Mouse (Mus musculus) neural tube, embryonic 10.5 days (tissue): ENCODE data around the gene 2010300C02Rik.
"Not testable (repeated sequence)": the region's sequence is repeated elsewhere in the genome, so short reads cannot be mapped to it uniquely, and the experiment has no call there.

Source experiments
- DNase-seq: peaks from one replicate; pipeline ENCODE4 v3.0.0-alpha.2; 2017; ENCODE audit warnings: low spot score; ENCODE audit errors: extremely low spot score

The 2010300C02Rik gene

GRCm38 (mm10) chr1:37629876-37630275 lies 90.0 kb downstream of the 2010300C02Rik start:
- DNase-seq = no peak

GRCm38 (mm10) chr1:37628749-37629148 lies 91.1 kb downstream of the 2010300C02Rik start:
- no peak for DNase-seq

GRCm38 (mm10) chr1:37624185-37624584 lies 95.7 kb downstream of the 2010300C02Rik start:
- no peak for DNase-seq

GRCm38 (mm10) chr1:37622049-37622448 lies 97.8 kb downstream of the 2010300C02Rik start:
- no peak for DNase-seq

- no peak for DNase-seq
Measured at GRCm38 (mm10) chr1:37619542-37619941, 100.3 kb downstream of the 2010300C02Rik start.

GRCm38 (mm10) chr1:37617047-37617446 lies 102.8 kb downstream of the 2010300C02Rik start:
- DNase-seq = no peak

GRCm38 (mm10) chr1:37616569-37616968 lies 103.3 kb downstream of the 2010300C02Rik start:
- DNase-seq = no peak

- DNase-seq = no peak
Measured at GRCm38 (mm10) chr1:37615290-37616040, 104.4 kb downstream of the 2010300C02Rik start.

- DNase-seq = no peak
Measured at GRCm38 (mm10) chr1:37614836-37615235, 105.0 kb downstream of the 2010300C02Rik start.

GRCm38 (mm10) chr1:37614130-37614529 lies 105.8 kb downstream of the 2010300C02Rik start:
- no peak for DNase-seq

- DNase-seq = no peak
Measured at GRCm38 (mm10) chr1:37611032-37611431, 108.9 kb downstream of the 2010300C02Rik start.

GRCm38 (mm10) chr1:37610242-37610641 lies 109.6 kb downstream of the 2010300C02Rik start:
- DNase-seq = no peak

GRCm38 (mm10) chr1:37605694-37606093 lies 114.2 kb downstream of the 2010300C02Rik start:
- not testable (repeated sequence) for DNase-seq

- DNase-seq = no peak
Measured at GRCm38 (mm10) chr1:37603206-37603605, 116.7 kb downstream of the 2010300C02Rik start.

- DNase-seq = no peak
Measured at GRCm38 (mm10) chr1:37602268-37602667, 117.6 kb downstream of the 2010300C02Rik start.

- DNase-seq = no peak
Measured at GRCm38 (mm10) chr1:37601461-37601860, 118.4 kb downstream of the 2010300C02Rik start.

- DNase-seq = no peak
Measured at GRCm38 (mm10) chr1:37600640-37601175, 119.2 kb downstream of the 2010300C02Rik start.

- no peak for DNase-seq
Measured at GRCm38 (mm10) chr1:37598986-37599385, 120.9 kb downstream of the 2010300C02Rik start.

GRCm38 (mm10) chr1:37594812-37595211 lies 125.1 kb downstream of the 2010300C02Rik start:
- DNase-seq = not testable (repeated sequence)

GRCm38 (mm10) chr1:37585809-37586480 lies 133.9 kb downstream of the 2010300C02Rik start:
- no peak for DNase-seq

- DNase-seq = no peak
Measured at GRCm38 (mm10) chr1:37583795-37584464, 136.0 kb downstream of the 2010300C02Rik start.

- DNase-seq = no peak
Measured at GRCm38 (mm10) chr1:37583167-37583566, 136.7 kb downstream of the 2010300C02Rik start.
